Mouse (Mus musculus) liver (tissue): ENCODE data around the gene Krtap5-5.
"Not testable (repeated sequence)": the region's sequence is repeated elsewhere in the genome, so short reads cannot be mapped to it uniquely, and the experiment has no call there.

Experiments used
- DNase-seq: peaks from one replicate; pipeline ENCODE4 v3.0.0-alpha.2; 2020; ENCODE audit warnings: mixed read lengths

Krtap5-5 gene

GRCm38 (mm10) chr7:142229871-142230270, at the start of gene Krtap5-5:
TSS of gene Krtap5-5 (minus strand) at chr7:142229971.
- not testable (repeated sequence) for DNase-seq

DNA sequence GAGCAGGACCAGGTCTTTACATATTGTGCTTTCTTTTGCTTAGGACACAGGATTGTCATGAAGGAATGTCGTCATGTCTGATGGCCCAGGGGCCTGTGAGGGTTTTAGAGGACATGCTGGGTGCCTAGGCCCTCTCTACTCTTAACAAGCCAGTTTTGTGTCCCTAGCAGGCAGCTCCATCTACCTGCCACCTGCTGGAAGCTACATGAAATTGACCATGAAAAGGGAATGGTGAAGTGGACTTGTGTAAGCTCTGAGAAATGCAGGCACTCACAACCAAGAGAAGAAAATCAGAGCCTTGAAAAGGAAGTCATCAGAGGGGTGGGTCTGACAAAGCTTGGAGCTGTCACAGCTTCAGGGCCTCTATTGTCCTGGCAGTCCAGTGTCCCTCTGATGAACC, 49.5 kb upstream of the Krtap5-5 start:
- DNase-seq, result not testable (repeated sequence)

GRCm38 (mm10) chr7:142278183-142278582, 48.4 kb upstream of the Krtap5-5 start:
- DNase-seq, result peak; percentile 51

GRCm38 (mm10) chr7:142274263-142274662, 44.5 kb upstream of the Krtap5-5 start, which contains the start of gene Gm4559:
TSS of gene Gm4559 (minus strand) at chr7:142274363.
- not testable (repeated sequence) for DNase-seq

DNA sequence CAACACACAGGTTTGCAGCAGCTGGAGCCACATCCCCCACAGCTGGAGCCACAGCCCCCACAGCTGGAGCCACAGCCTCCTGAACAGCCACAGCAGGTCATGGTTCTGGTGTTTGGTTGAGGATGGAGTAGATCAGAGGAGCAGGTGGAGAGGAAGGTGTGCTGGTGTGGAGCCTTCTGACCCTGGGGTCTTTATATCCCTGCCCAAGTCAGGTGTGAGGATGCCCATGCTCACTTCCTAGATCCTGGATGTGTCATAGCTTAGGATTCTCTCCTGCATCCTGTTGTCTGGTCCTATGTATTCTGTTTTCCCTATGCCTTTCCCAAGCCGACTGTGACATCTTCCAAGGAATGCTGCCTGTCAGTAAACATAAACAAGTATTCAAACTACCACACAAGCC, 28.5 kb upstream of the Krtap5-5 start, which contains the start of gene Gm2431:
Gm2431 (minus strand) TSS at position 101 of the 400 bp plus-strand sequence.
- not testable (repeated sequence) for DNase-seq

DNA sequence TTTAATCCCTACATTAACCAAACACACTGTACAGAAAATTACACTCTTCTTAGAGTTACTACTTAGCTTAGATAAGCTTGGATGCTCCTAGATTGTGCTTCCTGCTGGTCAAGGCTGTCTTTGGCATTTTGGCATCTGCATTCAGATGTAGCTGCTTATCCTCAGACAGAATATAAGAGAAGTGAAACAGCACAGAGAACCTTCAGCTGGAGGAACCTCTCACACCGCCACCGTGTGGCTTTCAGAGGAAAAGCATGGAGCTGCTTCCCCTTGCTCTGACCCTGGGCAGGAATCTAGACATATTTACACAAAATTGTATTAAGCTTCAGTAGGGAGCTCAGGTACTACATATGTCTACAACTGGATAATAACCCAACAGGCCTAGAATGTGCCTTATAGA, 25.7 kb upstream of the Krtap5-5 start:
- DNase-seq, result no peak

DNA sequence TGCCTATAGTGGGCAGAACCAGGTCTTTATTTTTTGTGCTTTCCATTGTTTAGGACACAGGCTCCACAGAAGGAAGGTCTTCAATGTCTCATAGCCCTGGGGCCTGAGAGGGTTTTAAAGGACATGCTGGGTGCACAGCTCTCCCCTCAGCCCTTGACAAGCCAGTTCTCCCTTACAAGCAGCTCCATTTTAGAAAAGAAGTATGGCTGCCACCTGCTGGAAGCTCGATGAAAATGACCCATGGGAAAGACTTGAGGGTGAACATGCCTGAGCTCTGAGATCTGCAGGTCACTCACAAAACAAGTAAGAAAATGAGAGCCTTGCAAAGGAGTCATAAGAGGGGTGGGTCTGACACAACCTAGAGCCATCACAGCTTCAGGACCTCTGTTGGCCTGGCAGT, 20.1 kb upstream of the Krtap5-5 start:
- DNase-seq, result peak; percentile 5

GRCm38 (mm10) chr7:142240978-142241377, 11.2 kb upstream of the Krtap5-5 start, which contains the start of gene Gm40460:
TSS of gene Gm40460 (minus strand) at chr7:142241078.
- no peak for DNase-seq

DNA sequence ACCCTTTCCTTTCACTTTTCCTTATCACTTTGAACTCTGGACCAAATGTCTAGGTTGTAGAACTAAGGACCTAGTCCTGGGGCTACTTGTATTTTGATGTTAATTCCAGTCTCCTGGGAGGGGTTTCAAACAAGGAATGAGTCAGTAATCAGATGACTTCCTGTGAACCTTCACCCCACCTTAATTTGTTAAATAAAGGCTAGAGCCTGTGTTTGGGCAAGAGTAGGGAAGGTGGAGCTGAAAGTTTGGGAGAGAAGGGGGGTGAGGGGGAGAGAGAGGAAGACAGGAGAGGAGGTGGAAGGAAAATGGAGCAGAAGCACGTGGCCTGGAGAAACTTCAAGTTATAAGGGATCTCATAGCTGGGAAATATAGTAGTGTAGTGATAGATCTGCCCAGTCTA, 1.8 kb upstream of the Krtap5-5 start:
- no peak for DNase-seq

GRCm38 (mm10) chr7:142224518-142224917, 5.3 kb downstream of the Krtap5-5 start:
- peak; percentile 4 for DNase-seq

GRCm38 (mm10) chr7:142212136-142212535, 17.6 kb downstream of the Krtap5-5 start:
- DNase-seq, result not testable (repeated sequence)

DNA sequence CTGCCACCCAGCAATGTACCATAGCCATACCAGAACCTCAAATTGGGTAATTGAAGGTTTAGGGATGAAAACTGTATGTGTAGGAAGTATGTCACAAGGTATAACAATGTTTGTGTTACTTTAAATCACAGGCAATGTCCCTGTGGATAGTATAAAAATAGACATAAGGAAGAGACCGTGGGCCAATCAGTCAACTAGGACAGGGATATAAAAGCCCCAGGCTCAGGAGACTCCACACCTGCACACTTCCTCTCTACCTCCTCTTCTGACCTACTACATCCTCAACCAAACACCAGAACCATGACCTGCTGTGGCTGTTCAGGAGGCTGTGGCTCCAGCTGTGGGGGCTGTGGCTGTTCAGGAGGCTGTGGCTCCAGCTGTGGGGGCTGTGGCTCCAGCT, 18.2 kb downstream of the Krtap5-5 start, which contains the start of gene Gm7579:
Gm7579 (plus strand) TSS at position 301 of the 400 bp plus-strand sequence.
- DNase-seq, result no peak

DNA sequence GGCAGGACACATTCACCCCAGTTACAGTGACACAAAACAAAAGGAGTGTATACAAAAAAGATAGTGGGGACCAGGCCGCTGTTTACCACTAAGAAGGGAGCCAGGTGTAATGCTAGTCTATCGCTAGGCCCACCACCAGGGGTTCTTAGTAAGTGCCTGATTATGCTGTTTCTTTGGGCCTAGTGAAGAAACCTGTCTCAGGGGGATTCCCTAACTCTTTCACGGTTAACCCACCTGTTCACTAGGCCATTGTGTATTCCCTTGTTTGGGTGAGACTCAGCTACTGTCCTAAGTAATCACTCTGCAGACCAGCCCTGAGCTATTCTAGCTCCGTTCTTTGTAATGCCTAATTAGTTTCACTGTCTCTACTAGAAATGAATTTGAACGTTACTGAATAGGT, 22.9 kb downstream of the Krtap5-5 start:
- DNase-seq, result not testable (repeated sequence)

- no peak for DNase-seq
These were observed 24.3 kb downstream of the Krtap5-5 start for GRCm38 (mm10) chr7:142205488-142205887.

- no peak for DNase-seq
These were observed 28.7 kb downstream of the Krtap5-5 start, which contains the start of gene Krtap5-3 for GRCm38 (mm10) chr7:142201064-142201463. TSS of gene Krtap5-3 (plus strand) at chr7:142201364.

- no peak for DNase-seq
These were observed 31.0 kb downstream of the Krtap5-5 start for GRCm38 (mm10) chr7:142198748-142199147.

- DNase-seq, result no peak
These were observed 39.5 kb downstream of the Krtap5-5 start, which contains the start of gene Gm10153 for GRCm38 (mm10) chr7:142190289-142190688. TSS of gene Gm10153 (minus strand) at chr7:142190389.

DNA sequence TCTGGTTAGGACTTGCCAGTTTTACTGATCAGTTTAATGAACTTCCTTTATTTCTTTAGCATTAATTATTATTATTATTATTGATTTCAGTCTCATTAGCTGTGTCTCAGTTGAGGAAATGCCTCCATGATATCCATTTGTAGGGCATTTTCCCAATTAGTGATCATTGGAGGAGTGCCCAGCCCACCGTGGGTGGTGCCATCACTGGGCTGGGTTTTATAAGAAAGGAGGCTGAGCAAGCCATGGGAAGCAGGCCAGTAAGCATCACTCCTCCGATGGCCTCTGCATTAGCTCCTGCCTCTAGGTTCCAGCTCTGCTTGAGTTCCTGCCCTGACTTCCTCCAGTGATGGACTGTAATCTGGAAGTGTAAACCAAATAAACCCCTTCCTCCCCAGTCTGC, 41.6 kb downstream of the Krtap5-5 start:
- no peak for DNase-seq

GRCm38 (mm10) chr7:142181021-142181420, 48.8 kb downstream of the Krtap5-5 start:
- DNase-seq, result no peak
